Mouse (Mus musculus) liver, adult 2 months (tissue): ENCODE results near the gene Slc16a12.

Source experiments
- CTCF ChIP-seq: fragments of 200-500 bp; IDR thresholded peaks from 2 replicates; pipeline ENCODE4 v1.5.1; 2011; ENCODE audit warnings: low read depth, low read length, control low read depth
- POLR2A ChIP-seq: fragments of 200-500 bp; IDR thresholded peaks from 2 replicates; pipeline ENCODE4 v1.6.1; 2011; ENCODE audit warnings: low read length, control low read depth; ENCODE audit not compliant: insufficient read depth; ENCODE audit errors: extremely low read depth

- TF ChIP-seq CTCF (no peak), POLR2A (no peak)
Measured at GRCm38 (mm10) chr19:34730584-34730983, 16.5 kb downstream of the Slc16a12 start.
